Mouse (Mus musculus) megakaryocyte, adult 5-6 weeks (primary cell): ENCODE measurements around the gene Pnp. TPM values are rescaled to one million over a fixed set of nuclear protein-coding genes. Genes with fewer than 3 reads are reported as not detected.
"Not testable (repeated sequence)": the region's sequence is repeated elsewhere in the genome, so short reads cannot be mapped to it uniquely, and the experiment has no call there.

Experiments
- ATAC-seq: 2 replicates; pipeline ENCODE4 v1.8.0; 2016; ENCODE audit warnings: mild to moderate bottlenecking, inconsistent platforms; ENCODE audit not compliant: poor library complexity, severe bottlenecking
- total RNA-seq, 2 experiments: library from RNA; stranded (forward) in 1 of 2; stranded (reverse) in 1 of 2; fragments of 153-499, 151-499 nt in 1 of 2; fragments of 221-1000, 200-1000 nt in 1 of 2; gene quantifications; 2 replicates each; pipeline versions ENCODE4 v1.2.3 to v1.2.4; 2015 to 2017

Pnp gene
- total RNA-seq, 2 experiments from 2014 or later, result 204 to 405 TPM

- peak; percentile 17; the same call in 1 of the 2 replicates for ATAC-seq
Measured at GRCm38 (mm10) chr14:50929951-50930350, 931 bp upstream of the Pnp start.

DNA sequence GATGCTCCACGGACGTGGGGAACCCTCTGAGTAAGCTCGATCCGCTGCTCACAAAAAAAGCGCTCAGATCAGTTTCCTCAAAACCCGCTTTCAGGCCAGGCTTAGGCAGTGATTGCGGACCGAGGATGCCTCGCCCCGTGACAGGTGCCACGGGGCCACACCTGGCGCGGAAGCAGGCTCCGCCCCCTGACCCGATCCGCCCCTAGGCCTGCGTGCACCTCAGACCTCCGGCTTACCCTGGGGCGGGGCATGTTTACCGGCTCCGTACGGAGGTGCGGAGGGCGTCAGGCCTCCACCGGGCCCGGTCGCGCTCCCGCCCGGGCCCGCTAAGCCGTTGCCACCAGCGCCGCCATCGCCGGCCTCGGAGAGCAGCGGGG lies 517 bp upstream of the Pnp start:
- peak; percentile 45 for ATAC-seq

DNA sequence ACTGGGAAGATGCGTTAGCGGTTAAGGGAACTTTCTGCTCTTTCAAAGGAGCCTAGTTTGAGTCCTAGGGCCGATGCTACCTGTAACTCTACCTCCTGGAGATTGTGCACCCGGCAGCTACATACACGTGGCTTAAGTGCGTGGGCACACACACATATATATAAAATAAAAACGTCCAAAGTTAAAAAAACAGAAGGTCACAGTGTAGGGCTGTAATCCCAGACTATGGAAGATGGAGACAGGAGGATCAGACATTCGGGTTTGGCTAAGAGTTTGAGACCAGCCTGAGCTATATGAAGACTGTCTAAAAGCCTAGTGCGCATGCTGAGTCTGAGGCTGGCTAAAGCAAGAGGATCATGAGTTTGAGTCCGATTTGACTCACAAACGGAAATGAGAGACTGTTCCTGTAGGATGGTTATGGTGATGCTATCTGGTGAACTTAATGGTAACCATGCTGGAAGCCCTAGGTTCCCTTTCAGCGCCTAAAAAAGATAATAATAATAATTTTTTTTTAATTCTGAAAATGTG lies 675 bp downstream of the Pnp start:
- peak; percentile 29; the same call in 1 of the 2 replicates for ATAC-seq

DNA sequence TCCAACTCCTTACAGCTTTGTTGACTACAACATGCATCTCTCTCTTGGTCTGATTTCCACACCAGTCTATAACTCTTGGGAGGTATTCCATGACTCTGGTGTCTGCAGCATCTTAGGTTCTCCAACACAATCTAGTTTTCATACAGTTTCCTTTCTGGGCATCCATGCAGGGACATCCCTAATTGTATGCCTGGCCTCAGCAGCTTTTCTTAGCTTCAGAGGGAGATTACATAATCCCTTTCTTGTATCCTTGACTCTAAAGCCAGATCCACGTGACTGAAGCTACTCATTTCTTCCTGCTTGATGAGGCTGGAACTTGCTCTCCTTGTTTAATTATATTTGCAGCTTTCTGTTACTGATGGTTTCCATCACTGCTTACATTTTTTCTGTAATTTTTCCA lies 5.8 kb downstream of the Pnp start:
- ATAC-seq, result 0 out of 2 replicates have a peak, but pooled peaks have one; percentile 6

- ATAC-seq, result peak; percentile 33; the same call in 1 of the 2 replicates
Measured at GRCm38 (mm10) chr14:50938119-50938908, 7.4 kb downstream of the Pnp start.

- peak; percentile 79 for ATAC-seq
Measured at GRCm38 (mm10) chr14:50938940-50939339, 8.1 kb downstream of the Pnp start.

DNA sequence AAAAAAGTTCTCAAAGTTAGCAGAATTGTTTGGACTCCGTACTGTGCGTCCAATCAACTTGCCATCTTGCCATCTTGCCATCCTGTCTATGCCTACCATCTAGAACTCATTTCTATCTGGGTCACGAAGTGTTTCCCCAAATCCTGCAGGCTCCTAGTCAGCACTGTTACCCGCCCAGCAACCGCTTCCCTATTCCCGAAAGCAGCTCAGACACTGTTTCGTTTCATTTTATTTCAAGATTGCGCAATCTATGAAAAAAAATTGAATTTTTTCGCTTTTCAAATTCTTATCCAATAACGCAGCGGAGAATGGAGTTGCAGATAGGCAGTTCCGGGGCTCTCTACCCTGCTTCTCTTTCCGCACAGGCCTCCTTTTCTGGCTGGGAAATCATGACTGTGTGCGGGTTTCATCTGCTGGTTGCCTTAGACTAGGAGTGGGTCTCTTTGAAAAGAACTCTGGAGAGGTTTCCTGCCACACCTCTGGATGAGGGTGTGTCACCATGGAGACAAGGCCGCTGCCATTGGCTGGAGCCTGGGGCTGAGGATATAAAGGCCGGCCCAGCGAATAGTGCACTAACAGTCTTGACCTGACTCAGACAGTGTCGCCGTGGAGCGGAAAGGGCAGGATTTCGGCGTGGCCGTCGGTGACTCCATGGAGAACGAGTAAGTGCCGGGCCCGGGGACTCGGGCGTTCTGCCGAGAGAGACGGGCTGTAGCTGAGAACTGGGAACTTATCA lies 13.2 kb downstream of the Pnp start, which contains the start of gene Gm49342:
Gene Gm49342 (plus strand): TSS at position 586 of the 736 bp plus-strand sequence.
- peak; percentile 90 for ATAC-seq

DNA sequence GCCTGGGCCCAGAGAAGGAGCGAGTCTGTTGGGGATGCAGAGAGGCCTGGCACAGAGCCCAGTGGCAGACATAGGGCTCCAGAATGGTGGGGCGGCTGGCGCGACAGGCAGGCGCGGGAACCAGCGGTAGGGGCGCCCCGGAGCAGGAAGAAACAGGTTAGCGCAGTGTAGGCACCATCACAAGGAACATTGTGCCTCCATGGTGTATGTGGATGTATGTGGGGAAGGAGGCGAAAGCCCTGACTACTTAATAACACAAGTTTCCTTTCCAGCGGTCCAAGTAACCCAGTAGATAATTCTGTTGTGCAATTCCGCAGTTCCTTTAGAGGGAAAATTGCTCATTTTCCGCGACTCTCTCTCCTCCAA lies 13.8 kb downstream of the Pnp start:
- ATAC-seq, result peak; percentile 80

DNA sequence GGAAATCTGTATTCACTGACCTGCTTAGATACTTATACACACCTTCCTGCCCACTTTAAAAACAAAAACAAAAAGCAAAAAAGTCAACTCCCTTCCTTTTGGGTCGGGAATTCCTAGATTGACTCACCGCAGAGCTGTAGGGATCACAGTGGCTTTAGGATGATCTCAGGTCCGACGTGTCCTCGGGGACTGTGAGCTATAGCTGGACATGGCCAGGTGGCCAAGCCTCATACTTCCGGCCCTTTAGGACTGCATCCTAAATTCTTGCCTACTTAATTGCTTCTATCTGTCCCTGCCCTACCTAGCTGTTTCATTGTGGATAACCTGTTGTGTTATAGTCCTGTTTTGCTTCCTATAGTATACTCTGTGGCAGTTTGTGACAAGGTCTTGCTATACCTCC lies 14.2 kb downstream of the Pnp start:
- not testable (repeated sequence) for ATAC-seq

DNA sequence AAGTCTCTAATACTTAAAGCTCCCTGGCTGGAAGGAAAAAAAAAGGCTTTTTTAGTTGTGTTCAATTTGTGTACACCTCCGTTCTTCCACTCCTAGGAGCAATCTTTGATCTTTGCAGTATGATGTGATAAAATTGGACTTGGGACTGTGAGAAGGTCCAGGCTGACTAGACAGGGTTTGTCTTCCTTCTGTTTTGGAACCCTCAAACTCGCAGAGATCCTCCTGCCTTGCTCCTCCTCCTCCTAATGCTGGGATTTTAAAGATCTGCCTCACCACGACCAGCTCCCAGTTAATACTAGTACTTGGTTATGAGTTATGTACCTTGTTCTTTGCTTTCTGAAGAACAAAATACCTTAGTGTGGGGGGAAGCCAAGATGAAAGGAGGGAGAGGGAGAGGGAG lies 14.6 kb downstream of the Pnp start:
- ATAC-seq, result not testable (repeated sequence)

- peak; percentile 16 for ATAC-seq
Measured at GRCm38 (mm10) chr14:50955487-50955886, 24.6 kb downstream of the Pnp start.

DNA sequence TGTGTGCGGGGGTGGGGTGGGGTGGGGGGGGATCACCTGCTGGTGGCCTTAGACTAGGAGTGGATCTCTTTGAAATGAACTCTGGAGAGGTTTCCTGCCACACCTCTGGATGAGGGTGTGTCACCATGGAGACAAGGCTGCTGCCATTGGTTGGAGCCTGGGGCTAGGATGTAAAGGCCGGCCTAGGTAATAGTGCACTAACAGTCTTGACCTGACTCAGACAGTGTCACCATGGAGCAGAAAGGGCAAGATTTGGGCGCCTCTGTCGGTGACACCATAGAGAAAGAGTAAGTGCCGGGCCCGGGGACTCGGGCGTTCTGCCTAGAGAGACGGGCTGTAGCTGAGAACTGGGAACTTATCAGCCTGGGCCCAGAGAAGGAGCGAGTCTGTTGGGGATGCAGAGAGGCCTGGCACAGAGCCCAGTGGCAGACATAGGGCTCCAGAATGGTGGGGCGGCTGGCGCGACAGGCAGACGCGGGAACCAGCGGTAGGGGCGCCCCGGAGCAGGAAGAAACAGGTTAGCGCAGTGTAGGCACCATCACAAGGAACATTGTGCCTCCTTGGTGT lies 25.1 kb downstream of the Pnp start, which contains the start of gene Pnp2:
Gene Pnp2 (plus strand): TSS at position 51 of the 567 bp plus-strand sequence.
- peak; percentile 84 for ATAC-seq

- ATAC-seq, result not testable (repeated sequence)
Measured at GRCm38 (mm10) chr14:50956724-50957123, 25.8 kb downstream of the Pnp start.

- not testable (repeated sequence) for ATAC-seq
Measured at GRCm38 (mm10) chr14:50957146-50957545, 26.3 kb downstream of the Pnp start.

- ATAC-seq, result not testable (repeated sequence)
Measured at GRCm38 (mm10) chr14:50958289-50958995, 27.6 kb downstream of the Pnp start.

- no peak for ATAC-seq
Measured at GRCm38 (mm10) chr14:50968216-50968980, 37.5 kb downstream of the Pnp start.

GRCm38 (mm10) chr14:50969041-50969440 lies 38.2 kb downstream of the Pnp start:
- ATAC-seq, result no peak

GRCm38 (mm10) chr14:50969558-50970544 lies 39.0 kb downstream of the Pnp start:
- 0 out of 2 replicates have a peak, but pooled peaks have one; percentile 53 for ATAC-seq
